Mouse (Mus musculus): ENCODE data around the gene Pde1a. TPM values are rescaled to one million over a fixed set of nuclear protein-coding genes. Genes with fewer than 3 reads are reported as not detected.

Pde1a gene
- polyA plus RNA-seq, 2 experiments from 2014 or later, result not detected

DNA sequence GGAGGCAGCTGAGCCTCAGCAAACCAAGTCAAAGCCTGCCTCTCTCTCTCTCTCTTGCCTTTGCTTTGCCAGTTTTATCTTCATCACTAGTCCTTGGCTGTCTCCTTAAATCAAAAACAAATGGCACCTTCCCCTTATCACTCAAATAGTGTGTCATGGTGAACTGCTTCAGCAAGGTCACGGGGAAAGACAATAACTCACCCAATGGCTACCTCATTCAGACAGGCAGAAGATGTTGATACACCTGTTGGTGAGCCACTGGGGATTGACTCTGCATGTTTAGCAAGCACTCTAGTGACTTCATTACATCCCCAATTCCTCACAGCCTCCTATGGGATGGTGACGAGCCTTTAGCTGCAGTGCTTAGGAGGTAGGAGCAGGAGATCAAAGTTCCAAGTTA, 331.8 kb downstream of the Pde1a start:
- no peak for ATAC-seq

DNA sequence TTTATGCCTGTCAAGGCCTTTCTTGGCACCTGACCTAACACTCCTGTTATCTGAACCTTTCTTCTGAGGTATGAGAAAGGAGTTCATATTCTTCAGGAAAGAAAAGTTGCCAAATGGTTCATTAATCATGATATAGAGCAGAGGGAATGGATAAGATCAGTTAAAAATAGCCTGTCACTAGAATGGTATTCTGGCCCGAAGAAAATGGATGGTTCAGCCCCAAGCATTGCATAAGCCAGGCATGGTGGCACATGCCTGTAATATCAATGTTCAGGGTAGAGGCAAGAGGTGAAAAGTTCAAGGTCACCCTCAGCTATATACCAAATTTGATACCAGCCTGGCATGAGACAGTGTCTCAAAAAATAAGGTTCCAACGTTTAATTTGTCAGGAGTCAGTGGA, 336.1 kb downstream of the Pde1a start:
- no peak for ATAC-seq

DNA sequence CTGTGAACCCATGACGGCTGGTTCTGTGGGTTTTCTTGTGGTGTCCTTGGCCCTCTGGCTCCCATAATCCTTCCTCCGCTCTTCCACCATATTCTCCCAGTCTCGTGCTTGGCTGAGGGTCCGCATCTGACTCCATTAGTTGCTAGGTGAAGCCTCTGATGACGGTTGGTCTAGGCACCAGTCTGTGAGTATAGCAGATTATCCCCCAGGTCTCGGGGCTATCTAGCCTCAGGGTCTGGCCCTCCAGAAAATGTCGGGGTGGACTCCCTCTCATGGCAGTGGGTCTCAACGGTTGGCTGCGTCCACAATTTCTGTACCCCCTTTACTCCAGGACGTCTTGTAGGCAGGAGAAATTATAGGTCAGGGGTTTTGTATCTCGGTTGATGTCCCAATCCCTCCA, 342.8 kb downstream of the Pde1a start:
- no peak for ATAC-seq

DNA sequence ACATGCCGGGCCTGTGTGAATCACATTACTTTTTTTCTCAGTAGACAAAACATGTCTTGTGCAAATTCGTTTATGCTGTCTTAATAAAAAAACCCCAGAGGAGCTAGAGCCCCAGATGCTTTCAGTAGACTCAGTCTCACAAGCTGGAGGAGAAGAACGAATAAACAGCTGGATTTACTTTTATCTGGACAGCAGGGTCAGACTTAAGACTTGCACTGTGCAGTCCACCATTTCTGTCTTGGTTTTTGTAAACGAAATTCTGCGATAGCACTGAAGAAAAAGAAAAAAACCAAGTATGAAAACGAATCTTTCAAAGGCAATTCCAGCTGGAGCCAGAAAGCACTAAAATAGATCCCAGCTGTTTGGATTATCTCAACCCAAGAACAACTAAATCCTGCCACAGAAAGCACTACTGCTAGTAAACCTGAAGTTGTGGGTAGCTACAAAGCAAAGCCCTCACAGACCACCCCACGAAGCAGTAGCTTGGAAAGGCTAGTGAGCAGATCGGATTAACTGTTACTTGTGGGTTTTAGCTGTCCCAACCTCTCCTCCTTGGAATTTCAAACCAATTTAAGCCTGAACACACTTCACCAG, 343.6 kb downstream of the Pde1a start:
- no peak for ATAC-seq

Other genes with a start within 250 kb of the Pde1a start
- not detected for gene Prdx6b, start 163.0 kb upstream of the Pde1a start, polyA plus RNA-seq (2017; shearing (Covaris generic))
- gene Dnajc10, start 186.0 kb upstream of the Pde1a start, polyA plus RNA-seq (2017; shearing (Covaris generic)), result 10 to 100 TPM; 42.6 to 45.8 TPM